1 mouse cellular context compared by ENCODE assay signal in genomic region chr7:31099612-31099982, GRCm38 (mm10).
TF ChIP-seq lines count a peak whose summit lies in the region.

No protein-coding gene starts in this region.

TF ChIP-seq in MEL, 35 proteins besides CTCF, POLR2A, EP300 and RAD21 (continued from another document):
- TF ChIP-seq CHD2 (IDR thresholded peaks at IDR 0.05; ENCODE audit: low read length) = no peak
- no peak for TF ChIP-seq RCOR1 (IDR thresholded peaks at IDR 0.05; ENCODE audit: low read depth, low read length)
- TF ChIP-seq KAT2A (conservative IDR thresholded peaks at IDR 0.05; ENCODE audit: low read depth, low read length) = no peak
- TF ChIP-seq MYC (IDR thresholded peaks at IDR 0.05; ENCODE audit: low read depth, low read length) = no peak
